Mouse (Mus musculus) heart, adult 8-10 months (tissue): ENCODE measurements at regions not wholly inside any gene's neighbourhood (a gene's known extent, or its start where the extent isn't known, plus 50 kb on each side); places are given as distances from the start of the nearest gene placed in this dataset.

Source experiments
- DNase-seq: peaks from one replicate; pipeline ENCODE4 v3.0.0; 2022; ENCODE audit warnings: low spot score

DNA sequence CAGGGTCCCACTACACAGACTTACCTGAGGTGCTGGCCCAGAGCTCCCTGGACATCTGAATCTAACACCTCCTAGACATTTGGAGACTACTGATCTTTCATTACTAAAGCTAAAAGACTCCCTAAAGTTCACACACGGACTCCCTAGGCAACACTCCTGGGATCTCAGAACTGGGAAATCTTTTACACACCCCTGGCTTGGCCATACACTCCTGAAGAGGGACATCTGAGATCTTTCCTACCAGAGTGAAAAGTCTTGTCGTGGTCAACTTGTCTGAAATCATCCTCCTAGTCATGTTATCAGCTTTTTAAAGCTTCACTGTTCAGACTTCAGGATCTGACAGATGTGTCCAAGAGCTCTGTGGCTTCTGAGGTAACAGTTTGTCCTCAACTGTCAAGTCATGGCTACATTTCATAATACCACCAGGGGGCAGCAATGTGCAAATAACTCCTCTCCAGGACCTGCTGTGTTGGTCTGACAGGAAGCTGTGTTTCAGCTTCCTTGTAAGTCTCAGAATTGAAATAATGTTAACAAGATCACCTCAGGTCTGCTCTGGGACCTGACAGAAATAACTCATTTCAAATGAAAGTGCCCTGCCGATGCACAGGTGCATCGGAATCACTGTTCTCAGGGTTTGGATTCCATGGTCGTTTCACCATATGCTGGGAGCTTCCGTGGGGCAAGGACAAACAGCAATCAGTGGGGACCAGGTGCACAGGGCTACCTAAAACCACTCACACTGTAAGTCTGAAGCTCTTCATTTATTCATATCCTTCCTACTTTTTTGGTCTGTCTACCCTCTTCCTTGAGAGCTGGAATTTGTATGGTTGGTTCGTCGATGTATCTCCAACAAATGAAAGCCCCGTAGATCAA, 92.3 kb upstream of the C1qtnf7 start:
- peak; percentile 78 for DNase-seq

DNA sequence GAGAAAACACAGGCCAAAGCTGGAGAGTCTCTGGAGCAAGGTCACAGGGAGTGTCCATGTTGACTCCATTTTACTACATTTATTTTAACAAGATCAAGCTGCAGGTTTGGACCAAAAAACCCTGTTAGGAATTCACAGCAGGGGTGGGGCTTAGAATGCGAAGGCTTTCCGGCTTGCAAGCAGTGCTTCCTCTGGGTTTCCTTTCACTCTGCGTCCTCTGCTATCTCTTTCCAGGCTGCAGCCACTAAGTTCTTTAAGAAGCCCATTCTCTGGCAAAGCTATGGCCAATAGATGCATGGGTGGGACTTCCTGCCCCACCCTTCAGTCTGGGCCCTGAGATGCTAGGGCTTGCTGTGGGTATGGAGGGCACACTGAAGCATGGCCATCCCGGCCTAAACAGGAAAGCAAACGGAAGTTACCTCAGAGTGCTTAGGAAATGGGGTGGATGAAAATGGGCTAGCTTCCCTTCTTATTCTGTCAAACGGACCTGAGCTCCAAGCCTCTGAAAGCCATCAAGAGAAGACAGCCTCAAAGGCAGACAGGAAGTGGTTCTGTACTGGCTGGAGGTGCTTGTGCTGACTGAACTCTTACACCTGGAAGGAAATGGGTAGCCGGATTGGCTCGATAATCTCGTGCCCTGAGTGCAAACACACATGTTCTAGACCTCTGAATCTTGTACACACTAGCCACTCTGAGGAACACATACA, 90.6 kb upstream of the C1qtnf7 start:
- DNase-seq, result no peak

DNA sequence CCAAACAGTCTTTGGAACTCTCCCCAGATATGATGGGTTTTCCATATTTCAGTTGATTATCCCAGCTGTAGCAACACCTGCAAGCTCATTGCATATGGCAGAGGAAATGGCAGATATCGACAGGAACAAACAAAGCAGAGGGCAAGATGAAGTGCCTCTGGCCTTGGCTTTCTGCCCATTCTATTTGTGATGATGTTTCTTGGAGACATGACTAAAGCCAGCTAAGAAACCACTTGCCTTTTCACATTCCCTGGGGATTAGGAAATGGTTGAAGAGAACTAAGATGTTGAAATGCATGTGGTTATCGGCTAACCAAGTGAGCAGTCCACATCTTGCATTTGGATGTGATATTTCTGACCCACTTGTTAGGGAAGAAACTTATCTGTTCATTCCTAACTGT, 82.0 kb upstream of the C1qtnf7 start:
- DNase-seq, result no peak

DNA sequence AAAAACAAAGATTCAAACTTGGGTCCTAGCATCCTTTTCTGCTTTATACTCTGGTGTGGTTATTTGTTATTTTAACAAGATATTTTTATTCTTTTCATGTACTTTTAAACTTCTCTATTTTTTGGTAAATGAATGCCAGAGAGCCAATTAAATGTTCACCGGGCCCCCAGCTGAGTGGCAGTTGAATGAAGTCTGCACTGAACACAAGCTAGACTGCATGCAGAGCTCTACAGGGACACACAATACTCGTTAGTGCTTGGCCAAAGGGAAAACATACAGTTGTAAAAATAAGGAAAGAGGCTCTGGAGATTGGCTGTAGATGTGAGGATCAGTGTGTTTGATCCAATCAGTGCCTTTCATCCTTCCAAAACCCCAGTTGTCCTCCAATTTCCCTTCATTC, 76.1 kb upstream of the C1qtnf7 start:
- DNase-seq, result no peak

DNA sequence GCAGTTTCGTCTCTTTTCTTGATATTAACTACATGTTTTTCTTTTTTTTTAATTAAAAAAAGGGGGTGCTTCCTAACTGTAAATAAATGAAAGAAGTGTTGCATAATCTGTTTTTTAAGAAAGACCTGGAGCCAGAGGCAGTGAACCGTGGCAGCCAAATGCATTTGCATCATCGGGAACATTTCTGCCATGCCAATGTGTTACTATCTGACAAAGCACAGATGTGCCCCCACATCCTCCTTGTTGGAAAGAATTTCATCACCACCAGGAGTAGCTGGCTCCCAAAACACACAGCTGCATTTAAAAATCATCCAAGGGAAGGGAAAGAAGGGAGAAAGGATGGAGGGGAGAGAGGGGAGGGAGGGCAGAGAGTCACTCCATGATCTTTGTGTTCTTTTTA, 74.0 kb upstream of the C1qtnf7 start:
- peak; percentile 70 for DNase-seq

DNA sequence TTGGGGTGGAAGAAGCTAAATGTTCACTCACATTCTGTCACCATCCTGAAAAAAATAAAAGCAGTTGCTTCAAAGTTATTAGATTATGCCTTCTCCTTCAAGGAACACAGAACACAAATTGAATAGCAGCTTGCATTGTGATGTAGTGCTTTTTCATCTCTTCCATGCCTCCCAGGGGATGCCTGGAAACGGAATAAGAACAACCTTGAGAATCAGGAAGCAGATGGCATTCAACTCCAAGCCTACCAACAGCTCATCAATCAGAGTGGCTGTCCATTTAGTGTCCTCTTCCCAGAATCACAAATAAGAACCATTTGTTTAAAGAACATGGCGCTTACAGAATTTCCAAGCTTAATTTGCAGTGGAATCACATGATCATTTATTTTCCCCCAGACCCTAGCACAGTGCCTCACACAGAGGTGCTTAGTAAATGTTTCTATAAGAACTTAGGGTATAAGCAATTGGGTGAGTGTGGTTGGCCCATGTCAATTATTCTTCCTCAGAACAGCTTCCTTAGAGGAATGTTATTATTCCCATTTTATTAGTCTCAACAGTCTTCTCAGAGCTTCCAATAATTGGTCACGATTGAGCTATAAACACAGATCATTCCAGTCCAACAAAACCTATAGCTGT, 70.6 kb upstream of the C1qtnf7 start:
- DNase-seq, result no peak

DNA sequence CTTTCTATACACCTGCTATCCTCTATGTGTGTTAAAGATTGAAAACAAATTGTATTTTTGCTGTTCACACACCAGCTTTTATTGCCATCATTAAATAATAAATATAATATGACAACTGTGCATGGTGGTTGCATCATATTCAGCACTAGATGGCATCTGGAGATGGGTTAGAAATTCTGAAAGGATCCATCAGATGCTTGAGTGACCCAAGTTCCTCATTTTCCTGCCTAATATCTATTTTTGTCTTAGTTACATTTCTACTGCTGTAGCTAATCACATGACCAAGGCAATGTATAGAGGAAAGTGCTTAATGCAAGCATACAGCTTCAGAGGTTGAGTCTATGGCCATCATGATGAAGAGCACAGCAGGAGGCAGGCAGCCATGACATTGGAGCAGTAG, 69.7 kb upstream of the C1qtnf7 start:
- no peak for DNase-seq

DNA sequence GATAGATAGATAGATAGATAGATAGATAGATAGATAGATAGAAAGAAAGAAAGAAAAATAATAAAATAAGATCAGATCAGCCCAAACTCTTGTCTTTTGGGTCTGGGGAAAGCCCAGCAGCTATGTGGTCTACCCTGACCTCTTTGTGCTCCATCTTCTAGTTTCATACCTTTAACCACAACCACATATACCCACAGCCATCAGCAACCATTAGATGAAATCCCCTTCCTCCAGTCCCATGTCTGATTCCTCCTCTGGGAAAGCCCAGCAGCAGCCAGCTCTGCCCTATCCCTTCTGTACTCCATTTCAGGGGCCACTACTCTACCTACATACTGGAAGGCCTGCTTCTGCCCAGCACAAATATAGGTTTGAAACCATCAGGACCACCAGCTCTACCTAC, 69.0 kb upstream of the C1qtnf7 start:
- no peak for DNase-seq

DNA sequence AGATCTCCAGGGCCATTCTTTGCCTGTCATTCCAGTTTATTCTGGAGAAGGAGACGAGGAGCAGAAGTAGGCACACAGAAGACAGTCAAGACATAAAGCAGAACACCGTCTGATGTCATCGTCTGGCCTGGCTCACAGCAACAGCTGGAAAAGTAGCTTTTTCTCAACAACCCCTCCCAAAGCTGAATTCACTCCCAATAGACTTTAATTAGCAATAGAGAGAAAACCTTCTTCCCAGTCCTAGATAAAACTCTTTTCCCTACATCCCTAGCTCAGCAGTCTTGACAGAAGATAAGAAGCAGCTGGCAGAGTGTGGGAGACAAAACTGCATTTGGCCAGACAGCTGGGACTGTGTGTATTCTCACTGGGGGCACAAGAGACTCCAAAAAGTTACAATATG, 59.3 kb upstream of the C1qtnf7 start:
- DNase-seq, result peak; percentile 75

DNA sequence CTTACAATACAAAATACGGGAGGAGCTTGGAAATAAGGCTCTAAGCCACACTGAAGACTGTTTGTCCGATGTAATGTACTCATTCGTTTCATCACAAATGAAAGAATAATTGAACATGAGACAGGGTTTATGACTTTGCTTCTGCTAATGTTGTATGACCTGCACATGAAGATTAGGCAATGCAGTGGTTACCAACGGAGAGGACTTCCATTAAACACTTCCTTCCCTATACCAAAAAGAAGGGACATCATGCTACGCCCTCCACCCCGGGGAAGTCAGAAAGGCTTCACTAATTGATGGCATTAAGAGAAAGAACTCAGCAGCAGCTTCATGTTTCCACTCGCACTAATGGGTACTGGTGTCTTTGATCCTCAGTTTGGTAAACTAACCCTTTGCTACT, 57.6 kb upstream of the C1qtnf7 start:
- DNase-seq, result no peak

DNA sequence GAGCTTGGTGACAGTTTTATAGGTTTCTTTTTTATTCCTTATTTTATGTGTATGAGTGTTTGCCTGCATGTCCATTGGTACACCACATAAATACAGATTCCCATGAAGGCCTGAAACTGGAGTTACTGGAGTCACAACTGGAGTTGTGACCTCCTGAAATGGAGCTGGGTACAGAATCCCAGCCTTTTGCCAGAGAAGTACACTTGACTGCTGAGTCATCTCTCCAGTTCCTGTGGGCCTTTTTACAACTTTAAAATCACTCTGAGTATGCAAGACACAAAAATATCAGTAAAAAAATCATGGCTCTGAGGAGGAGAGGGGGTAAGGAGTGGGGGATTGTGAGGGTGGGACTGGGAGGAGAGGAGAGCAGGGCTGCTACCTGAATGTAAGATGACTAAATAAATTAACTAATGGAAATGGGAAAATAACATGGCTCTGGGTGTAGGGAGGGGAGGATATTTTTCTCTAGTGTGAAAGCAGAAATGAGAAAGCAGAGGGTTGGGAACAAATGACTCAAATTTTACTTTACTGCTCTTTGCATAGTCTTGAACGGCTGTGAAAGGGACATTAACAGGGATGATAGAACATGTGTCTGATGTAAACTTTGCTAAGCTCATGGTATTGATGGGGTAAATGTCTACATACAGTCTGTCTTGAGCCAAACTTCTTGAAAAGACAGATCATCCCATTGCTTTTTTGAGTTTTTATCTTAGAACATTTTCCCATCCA, 53.2 kb upstream of the C1qtnf7 start:
- no peak for DNase-seq
